Mouse (Mus musculus): ENCODE measurements around the gene Dapl1. TPM values are rescaled to one million over a fixed set of nuclear protein-coding genes. Genes with fewer than 3 reads are reported as not detected.

Dapl1 gene
- polyA plus RNA-seq, 1 experiment, result not detected

- no peak for TF ChIP-seq GATA1 (IDR thresholded peaks at IDR 0.05; ENCODE audit: low read length)
These were observed 26.0 kb downstream of the Dapl1 start for GRCm38 (mm10) chr2:59510416-59510815.

- TF ChIP-seq GATA1 (IDR thresholded peaks at IDR 0.05; ENCODE audit: low read length), result no peak
These were observed 26.4 kb downstream of the Dapl1 start for GRCm38 (mm10) chr2:59510882-59511281.

- no peak for TF ChIP-seq GATA1 (IDR thresholded peaks at IDR 0.05; ENCODE audit: low read length)
These were observed 36.2 kb downstream of the Dapl1 start for GRCm38 (mm10) chr2:59520663-59521062.

GRCm38 (mm10) chr2:59522079-59522684 lies 37.7 kb downstream of the Dapl1 start:
- TF ChIP-seq GATA1 (IDR thresholded peaks at IDR 0.05; ENCODE audit: low read length), result no peak

- no peak for TF ChIP-seq GATA1 (IDR thresholded peaks at IDR 0.05; ENCODE audit: low read length)
These were observed 39.1 kb downstream of the Dapl1 start for GRCm38 (mm10) chr2:59523526-59523925.

- TF ChIP-seq GATA1 (IDR thresholded peaks at IDR 0.05; ENCODE audit: low read length), result no peak
These were observed 42.4 kb downstream of the Dapl1 start for GRCm38 (mm10) chr2:59526893-59527292.

GRCm38 (mm10) chr2:59529574-59530080 lies 45.2 kb downstream of the Dapl1 start:
- no peak for TF ChIP-seq GATA1 (IDR thresholded peaks at IDR 0.05; ENCODE audit: low read length)

- no peak for TF ChIP-seq GATA1 (IDR thresholded peaks at IDR 0.05; ENCODE audit: low read length)
These were observed 46.4 kb downstream of the Dapl1 start for GRCm38 (mm10) chr2:59530811-59531210.

GRCm38 (mm10) chr2:59532999-59533398 lies 48.5 kb downstream of the Dapl1 start:
- no peak for TF ChIP-seq GATA1 (IDR thresholded peaks at IDR 0.05; ENCODE audit: low read length)

GRCm38 (mm10) chr2:59533504-59533903 lies 49.1 kb downstream of the Dapl1 start:
- TF ChIP-seq GATA1 (IDR thresholded peaks at IDR 0.05; ENCODE audit: low read length), result no peak

GRCm38 (mm10) chr2:59533971-59534748 lies 49.7 kb downstream of the Dapl1 start:
- no peak for TF ChIP-seq GATA1 (IDR thresholded peaks at IDR 0.05; ENCODE audit: low read length)

- TF ChIP-seq GATA1 (IDR thresholded peaks at IDR 0.05; ENCODE audit: low read length), result no peak
These were observed 52.5 kb downstream of the Dapl1 start for GRCm38 (mm10) chr2:59536958-59537357.

GRCm38 (mm10) chr2:59538031-59538430 lies 53.6 kb downstream of the Dapl1 start:
- TF ChIP-seq GATA1 (IDR thresholded peaks at IDR 0.05; ENCODE audit: low read length), result no peak

- no peak for TF ChIP-seq GATA1 (IDR thresholded peaks at IDR 0.05; ENCODE audit: low read length)
These were observed 55.3 kb downstream of the Dapl1 start for GRCm38 (mm10) chr2:59539796-59540195.

GRCm38 (mm10) chr2:59541121-59541887 lies 56.9 kb downstream of the Dapl1 start:
- TF ChIP-seq GATA1 (IDR thresholded peaks at IDR 0.05; ENCODE audit: low read length), result no peak

GRCm38 (mm10) chr2:59543543-59544065 lies 59.2 kb downstream of the Dapl1 start:
- no peak for TF ChIP-seq GATA1 (IDR thresholded peaks at IDR 0.05; ENCODE audit: low read length)
